Mouse (Mus musculus) layer of hippocampus, postnatal 10 days (tissue): ENCODE measurements around the gene Slc9a5. TPM values are rescaled to one million over a fixed set of nuclear protein-coding genes. Genes with fewer than 3 reads are reported as not detected.

Source experiments
- DNase-seq, 2 experiments: peaks; one replicate each; pipeline ENCODE4 v3.0.0; 2021; ENCODE audit warnings: low spot score in 2 of 2
- total RNA-seq, 2 experiments: library from RNA; stranded (reverse); gene quantifications; 2 replicates each; pipeline ENCODE4 v1.2.3; 2021

Slc9a5 gene
- total RNA-seq, 2 experiments from 2014 or later, result 11.6 to 13.6 TPM

DNA sequence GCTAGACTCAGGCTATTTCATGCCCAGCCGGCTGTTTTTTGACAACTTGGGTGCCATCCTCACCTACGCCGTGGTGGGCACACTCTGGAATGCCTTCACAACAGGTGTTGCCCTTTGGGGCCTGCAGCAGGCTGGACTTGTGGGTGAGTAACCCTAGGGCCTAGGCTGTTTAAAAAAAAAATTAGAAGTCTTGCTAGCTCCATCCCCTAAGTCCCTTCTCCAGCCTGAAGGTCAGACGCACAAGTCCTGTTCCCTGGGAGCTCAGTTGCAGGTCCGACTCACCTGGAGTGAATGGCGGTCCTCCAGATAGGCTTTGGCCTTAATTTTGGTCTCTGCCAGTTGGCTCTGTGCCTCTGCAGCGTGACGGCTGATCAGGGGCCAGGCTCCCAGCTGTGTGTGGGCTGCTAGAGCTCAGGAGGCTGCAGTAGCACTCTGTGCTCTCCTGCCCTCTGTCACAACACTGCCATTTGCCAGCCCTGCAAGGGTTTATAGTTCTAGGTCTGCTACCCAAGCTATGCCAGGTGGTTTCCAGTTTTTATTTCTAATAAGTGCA lies 5.0 kb downstream of the Slc9a5 start:
- no peak for DNase-seq

DNA sequence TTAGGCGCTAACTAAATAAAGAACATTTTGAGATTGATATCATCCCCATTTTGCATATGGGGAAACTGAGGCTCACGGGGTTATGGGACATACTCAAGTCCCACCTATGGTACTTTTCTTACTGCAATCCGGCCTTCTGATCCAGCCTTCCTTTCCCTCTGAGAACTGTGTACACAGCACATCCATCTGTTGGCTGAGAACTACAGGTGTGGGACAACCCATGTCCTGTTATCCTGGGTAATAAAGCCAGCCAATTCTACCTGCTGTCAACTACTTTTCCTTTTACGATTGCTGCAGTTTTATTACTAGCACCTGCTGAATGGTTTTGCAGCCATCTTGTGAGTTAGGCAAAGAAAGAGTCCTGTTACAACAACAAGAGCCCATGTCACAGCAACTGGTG lies 5.9 kb downstream of the Slc9a5 start:
- DNase-seq, result no peak

DNA sequence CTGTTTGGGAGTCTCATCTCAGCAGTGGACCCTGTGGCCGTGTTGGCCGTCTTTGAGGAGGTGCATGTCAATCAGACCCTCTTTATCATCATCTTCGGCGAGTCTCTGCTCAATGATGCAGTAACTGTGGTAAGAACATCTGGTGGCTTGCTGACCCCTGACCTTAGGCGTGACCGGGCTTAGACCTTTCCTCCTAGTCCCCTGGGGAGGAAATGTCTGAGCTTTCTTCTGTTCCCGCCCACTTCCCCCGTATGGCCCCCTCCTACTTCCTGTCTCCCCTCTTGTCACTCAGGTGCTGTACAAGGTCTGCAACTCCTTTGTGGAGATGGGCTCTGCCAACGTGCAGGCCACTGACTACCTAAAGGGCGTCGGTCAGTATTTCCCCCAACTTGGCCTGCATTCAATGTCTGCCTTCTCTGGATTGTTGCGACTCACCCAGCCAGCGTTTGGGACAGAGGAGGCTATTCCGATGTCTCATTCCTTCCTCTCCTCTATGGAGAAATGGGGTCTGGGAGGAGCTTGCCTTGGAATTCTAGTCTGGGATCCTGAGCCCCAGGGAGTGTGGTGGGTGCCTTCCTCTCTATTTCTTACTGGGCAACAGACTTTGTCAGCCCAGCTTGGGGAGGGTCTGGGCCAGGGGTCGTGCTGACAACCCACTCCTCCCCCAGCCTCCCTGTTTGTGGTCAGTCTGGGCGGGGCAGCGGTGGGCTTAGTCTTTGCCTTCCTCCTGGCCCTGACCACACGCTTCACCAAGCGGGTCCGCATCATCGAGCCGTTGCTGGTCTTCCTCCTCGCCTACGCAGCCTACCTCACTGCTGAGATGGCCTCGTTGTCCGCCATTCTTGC lies 6.8 kb downstream of the Slc9a5 start:
- no peak for DNase-seq

DNA sequence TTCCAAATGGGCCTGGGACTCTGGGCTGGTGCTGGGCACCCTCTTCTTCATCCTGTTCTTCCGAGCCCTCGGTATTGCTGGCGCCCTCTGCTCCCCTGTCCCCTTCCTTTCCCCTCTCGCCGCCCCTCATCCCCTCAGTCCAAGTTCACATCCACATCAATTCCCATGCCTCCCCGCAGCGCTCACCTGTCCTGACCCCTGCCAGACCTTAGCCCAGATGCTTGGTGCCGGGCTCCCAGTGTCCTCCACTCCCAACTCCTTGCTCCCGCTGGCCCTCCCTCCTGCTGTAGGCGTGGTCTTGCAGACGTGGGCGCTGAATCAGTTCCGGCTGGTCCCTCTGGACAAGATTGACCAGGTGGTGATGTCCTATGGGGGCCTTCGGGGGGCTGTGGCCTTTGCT lies 8.0 kb downstream of the Slc9a5 start:
- no peak for DNase-seq

DNA sequence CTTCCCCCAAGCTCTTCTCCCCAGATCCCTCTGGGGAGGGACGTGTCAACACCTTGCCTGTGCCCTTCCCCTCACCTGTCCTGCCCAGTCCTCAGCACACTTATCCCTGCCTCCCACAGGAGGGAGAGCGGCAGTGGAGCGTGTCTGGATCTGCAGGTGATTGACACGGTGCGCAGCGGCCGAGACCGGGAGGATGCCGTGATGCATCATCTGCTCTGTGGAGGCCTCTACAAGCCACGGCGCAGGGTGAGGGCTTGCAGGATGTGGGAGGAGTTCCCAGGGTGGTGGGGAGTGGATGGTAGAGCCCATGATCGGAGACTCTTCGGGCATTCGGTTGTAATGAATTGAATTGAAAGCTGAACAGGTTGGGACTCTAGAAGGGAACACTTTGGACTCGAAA lies 10.6 kb downstream of the Slc9a5 start:
- DNase-seq, result no peak

DNA sequence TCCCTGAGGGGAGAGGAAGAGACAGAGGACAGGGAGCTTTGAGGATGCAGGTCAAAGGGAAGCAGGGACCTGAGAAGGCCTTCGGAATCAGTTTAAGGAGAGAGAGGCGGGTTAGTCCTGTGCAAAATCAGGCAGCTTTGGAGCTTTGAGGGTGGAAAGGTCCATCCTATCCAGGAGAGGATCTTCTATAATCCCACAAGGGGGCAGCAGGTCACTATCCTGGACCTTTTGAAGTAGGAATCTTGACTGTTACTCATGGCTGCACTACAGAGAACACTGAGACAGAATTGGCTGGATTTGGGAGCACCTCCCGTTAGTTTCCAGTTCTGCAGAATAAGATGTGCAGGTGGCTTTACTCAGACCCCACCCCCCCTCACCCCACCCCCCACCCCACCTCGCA lies 11.0 kb downstream of the Slc9a5 start:
- DNase-seq, result no peak

DNA sequence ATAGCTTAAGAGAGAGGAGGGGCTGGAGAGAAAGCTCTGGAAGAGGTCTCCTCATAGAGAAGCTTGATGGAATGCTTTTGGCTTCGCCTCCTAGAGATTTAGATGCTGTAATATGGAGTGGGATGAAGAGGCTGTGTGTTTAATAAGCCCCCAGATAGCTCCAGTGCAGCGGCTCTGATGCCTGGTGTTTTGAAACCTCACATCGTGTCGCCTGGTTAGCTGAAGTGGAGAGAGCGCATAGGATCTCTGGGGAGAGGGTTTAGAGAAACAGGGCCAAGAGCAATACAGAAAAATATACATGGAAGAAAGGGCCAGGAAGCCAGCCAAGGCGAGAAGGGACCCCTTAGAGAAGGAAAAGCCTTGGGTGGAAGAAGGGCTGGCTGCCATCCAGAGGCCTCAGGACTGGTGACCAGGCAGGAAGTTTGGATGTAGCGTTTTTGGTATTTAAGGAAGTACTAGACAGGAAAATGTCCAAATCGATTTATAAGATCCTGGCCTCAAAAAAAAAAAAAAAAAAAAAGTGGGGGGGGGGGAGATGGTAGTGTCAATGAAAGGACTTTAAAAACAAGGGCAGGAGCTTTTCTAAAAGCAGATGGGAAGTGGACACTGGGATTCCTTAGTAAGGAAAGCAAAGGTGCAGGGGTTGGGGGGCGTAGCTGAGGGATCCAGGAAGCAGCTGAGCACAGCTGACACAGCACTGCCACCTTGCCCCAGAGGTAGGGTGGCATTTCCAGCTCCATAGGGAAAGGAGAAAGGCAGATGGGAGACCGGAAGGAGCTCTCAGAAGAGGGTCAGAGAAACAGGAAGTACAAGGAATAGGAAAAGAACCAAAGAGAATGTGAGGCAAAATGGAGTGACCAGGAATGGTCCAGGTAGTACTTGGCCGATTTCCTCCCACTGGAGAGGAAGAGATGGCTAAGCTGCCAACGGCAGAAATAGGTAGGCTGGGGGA lies 13.4 kb downstream of the Slc9a5 start:
- no peak for DNase-seq

DNA sequence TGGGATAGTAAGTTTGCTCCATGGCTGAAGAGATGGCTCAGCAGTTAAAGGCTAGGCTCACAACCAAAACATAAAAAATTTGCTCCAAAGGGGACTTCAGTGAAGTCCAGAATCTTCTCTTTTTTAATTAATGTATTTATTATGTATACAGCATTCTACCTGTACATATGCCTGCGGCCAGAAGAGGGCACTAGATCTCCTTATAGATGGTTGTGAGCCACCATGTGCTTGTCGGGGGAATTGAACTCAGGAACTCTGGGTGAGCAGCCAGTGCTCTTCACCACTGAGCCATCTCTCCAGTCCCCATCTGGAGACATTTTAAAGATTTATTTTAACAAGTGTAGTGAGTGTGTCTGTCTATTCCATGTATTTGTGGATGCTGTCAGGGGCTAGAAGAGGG lies 18.5 kb downstream of the Slc9a5 start:
- no peak for DNase-seq

DNA sequence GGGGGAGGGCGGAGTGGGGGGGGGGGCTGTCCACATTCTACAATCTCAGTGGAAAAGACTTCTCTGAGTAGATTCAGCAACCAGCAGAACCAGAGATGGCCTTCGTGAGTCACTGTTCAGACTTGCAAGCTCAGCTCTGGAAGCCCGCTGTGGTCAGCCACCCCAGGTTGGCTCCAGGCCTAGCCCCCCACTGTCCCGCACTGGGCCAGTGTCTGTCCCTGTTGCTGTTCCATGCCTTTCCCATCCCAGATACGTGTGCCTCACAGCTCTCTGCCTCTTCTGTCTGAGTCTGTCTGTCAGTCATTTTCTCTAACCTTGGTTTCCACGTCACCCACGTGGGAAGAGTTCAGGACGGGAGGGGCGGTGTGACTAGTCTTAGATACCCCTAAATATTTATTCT lies 23.8 kb downstream of the Slc9a5 start:
- DNase-seq, result no peak

DNA sequence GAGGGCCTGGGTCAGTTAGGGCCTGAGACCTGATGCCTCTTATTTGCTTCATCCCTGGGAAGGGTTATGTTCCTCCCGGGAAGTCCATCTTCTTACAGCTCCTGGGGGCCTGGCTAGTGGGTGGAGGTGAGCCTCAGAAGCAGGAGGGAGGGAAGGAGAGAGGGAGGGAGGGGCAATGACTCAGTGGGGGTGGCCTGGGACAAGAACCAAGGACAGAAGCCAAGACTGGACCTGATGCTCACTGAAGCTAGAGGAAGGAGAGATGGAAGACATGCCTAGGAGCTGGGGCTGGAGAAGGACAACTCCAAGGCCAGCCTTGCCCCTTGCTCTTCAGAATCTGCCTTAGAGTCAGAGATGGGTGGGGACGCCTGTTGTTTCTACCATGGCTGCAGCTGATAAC lies 24.4 kb downstream of the Slc9a5 start, which contains the start of gene Plekhg4:
Gene Plekhg4 (plus strand): TSS at position 243 of the 400 bp plus-strand sequence.
- no peak for DNase-seq

DNA sequence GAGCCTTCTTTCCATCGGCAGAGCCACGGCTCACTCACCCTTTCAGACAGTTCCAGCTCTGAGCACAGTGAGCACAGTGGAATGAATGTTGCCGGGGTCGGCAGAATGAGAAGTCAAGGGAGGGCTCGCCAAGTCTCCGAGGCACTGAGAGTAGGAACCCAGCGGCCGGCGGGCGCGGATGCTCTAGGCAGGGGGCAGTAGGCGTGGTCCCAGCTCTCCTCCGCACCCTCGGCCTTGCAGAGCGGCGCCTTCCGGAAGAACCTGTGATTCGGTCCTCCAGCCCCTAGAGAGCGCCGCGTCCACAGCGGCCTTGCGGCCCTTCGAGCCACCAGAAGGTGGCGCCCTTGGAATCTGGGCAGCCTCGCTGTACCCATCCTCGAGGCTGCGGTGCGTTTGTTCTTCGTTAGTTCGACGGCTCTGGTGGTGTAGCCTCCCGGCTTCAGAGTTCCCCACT lies 25.9 kb downstream of the Slc9a5 start:
- DNase-seq, result peak; percentile 34 to 37

DNA sequence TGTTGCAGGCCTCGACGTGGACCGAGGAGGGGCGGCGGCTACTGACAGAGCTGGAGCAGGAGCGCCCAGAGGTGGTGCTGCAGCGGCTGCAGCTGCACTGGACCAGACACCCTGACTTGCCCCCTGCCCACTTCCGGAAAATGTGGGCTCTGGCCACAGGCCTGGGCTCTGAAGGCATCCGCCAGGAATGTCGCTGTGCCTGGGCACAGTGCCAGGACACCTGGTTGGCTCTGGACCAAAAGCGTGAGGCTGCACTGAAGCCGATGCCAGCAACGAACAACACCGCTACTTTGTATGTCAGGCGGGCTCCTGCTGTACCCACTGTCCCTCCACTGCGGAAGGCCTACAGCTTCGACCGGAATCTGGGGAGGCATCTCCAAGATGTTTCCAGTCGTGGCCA lies 30.0 kb downstream of the Slc9a5 start:
- peak; percentile 57 to 64 for DNase-seq

DNA sequence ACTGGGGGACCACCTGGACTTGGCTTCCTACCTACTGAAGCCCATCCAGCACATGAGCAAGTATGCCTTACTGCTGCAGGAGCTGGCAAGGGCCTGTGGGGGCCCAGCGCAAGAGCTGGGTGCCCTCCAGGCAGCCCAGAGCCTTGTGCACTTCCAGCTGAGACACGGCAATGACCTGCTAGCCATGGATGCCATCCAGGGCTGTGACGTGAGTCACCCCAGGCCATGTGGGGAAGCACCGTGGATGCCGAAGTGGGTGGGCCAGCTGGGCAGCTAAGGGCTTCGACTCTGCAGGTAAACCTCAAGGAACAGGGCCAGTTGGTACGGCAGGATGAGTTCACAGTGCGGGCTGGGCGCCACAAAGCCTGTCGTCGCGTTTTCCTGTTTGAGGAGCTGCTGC lies 31.7 kb downstream of the Slc9a5 start:
- DNase-seq, result no peak

DNA sequence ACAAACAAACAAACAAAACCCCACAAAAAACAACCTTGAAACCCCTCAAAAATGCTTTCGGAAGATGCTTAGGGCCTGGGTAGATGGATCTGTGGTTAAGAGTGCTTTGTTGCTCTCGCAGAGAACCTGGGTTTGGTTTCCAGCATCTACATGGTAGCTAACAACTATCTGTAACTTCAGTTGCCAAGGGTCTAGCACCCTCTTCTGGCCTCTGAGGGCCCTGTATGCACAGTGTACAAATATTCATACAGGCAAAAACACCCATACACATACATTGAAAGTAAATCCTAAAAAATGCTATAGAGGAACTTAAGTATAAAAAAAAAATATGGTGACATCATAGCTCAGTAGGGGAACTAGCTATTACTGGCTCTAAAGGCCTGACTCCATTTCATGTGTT lies 35.4 kb downstream of the Slc9a5 start:
- DNase-seq, result no peak

DNA sequence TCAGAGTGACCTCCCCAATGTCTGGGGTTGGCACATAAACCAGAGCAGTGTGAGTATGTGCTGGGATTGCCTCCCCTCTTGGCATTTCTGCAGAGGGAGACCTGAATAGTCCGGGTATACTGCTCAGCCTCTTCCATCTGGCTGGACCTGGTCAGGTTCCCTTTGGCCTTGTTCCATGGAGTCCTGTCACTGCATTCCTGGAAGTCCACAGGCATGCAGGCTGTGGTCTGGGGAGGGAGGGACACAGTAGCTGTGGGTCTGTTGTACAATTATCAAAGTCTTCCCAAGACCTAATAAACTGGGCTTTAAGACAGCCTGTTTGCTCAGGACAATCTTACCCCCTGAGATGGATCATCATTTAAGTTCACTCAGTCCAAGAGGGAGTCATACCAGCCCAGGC lies 38.5 kb downstream of the Slc9a5 start:
- DNase-seq, result no peak

DNA sequence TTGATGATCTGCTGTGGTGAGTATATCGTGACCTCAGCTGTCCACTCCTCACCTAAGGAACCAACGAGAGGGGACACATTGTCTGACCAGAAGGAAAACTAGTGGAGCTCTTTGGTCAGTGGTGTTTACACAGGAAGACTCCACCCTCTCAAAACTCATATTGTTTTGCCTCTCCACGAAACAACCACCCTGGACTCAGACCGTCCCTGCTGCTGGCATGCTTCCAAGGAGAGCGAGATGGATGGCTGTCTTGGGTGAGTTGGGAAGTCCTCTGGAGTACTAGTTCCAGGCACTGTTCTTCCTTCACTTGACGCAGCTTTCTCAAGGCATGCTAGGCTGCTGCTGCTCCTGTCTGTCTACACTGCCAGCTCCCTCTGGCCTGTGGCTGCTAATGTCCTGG lies 40.5 kb downstream of the Slc9a5 start:
- DNase-seq, result no peak

DNA sequence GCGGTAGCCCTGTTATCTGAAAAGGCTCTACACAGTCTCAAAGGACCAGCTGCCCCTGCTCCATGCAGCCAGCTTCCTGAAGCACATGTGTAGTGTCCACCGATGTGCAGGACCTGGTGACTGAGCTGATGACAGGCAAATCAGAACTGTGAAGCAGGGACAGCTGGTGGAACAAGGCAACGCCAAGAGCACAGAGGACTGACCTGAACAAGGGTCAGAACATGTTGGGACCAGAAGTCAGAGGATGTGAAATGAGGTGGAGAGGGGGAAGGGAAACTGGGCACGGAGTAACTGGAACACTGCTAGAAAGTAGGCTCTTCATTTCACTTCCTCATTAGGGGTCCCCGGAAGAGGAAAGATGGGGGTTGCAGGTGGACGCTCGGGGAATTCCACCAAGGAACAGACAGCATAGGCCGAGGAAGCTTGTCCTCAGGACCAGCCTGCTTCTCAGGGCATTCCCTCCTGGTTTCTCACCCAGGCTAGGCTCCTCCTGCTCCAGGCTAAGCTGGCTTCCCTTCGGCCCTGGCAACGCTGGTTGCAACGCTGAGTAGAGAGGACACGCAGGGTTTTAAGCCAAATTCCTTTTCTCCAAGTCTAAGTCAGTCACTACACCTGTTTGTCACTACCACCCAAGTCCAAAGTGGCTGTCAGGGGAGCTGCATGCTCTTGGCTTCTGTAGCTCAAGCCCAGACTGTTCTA lies 44.6 kb downstream of the Slc9a5 start:
- no peak for DNase-seq

DNA sequence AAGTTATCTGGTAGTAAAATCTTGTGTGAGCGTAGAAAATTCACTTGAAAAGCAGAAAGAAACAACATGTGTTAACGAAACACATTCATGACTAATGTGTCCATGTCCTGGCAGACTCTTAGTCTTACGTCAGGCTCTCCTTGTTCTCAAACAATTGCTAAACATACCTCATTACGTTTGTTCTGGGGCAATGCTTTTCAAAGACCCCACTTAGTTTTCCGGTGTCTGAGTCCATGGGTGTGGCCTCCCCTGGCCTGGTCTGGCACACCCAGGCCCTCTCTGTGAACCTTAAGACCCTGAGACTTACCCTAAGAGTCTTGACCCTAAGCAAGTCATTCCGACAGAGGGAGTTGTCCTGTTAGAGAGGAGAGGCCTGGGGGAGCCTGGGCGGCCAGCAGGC lies 45.3 kb downstream of the Slc9a5 start:
- no peak for DNase-seq

DNA sequence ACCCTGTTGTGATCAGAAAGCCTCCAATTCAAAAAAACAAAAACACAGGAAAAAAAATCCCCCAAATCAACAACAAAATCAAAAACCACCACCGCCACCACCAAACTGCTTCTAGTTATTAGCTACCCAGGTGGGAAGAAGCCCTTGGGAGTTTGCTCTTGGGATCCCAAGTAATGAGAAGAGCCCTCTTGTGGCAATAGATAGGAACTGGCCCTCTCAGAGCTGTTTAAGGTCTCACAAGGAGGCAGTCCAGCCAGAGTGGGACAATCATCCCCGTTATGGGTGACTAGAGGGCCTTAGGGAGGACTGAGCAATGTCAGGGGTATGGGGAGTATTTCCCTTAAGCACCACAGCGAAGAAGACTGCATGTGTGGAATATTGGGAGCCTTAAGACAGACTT lies 49.1 kb downstream of the Slc9a5 start:
- DNase-seq, result peak in 1 of 2 experiments; percentile 56

DNA sequence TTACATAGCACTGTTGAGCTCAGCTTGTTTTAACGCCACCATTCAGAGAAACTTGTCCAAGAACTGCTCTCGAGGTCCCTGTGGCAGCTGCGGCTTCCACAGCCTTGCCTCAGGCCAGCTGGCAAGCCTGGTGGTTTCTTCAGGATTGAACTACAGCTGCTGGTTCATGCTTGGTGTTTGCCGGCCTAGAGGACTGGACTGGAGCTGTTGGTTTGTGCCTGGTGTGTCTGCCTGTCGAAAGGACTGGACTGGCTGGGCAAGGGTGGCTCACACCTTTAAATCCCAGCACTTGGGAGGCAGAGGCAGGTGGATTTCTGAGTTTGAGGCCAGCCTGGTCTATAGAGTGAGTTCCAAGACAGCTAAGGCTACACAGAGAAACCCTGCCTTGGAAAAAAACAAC lies 51.4 kb downstream of the Slc9a5 start:
- no peak for DNase-seq

DNA sequence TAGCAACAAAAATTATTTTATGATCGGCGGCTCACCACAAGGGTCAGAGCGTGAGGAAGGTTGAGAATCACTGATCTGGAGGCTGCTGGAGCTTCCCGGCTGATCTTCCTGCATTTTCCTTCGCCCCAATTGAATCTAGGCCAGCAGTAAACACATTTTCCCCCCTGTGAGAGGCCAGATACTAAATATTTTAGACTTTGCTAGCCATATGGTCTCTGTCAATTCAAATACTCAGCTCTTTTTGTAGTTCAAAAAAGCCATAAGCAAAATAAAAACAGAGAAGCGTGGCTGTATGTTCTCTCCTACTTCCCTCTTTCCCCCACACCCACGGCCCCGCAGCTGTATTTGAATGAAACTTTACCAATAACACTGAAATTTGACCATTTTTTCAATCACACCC lies 54.8 kb downstream of the Slc9a5 start:
- no peak for DNase-seq
